Mouse (Mus musculus): ENCODE measurements at regions not wholly inside any gene's neighbourhood (a gene's known extent, or its start where the extent isn't known, plus 50 kb on each side); places are given as distances from the start of the nearest gene placed in this dataset.

GRCm38 (mm10) chr9:52225646-52226045 is 57.3 kb upstream of the Zc3h12c start:
- TF ChIP-seq USF1 (IDR thresholded peaks at IDR 0.05; ENCODE audit: low read depth, low read length) (no peak), POLR2A (IDR thresholded peaks at IDR 0.05; ENCODE audit: control insufficient read depth in 1 of 2, insufficient read depth in 1 of 2, low read depth in 1 of 2, low read length in 2 of 2, poor library complexity in 1 of 2) (no peak), ETS1 (IDR thresholded peaks at IDR 0.05; ENCODE audit: low read depth, low read length) (no peak), POLR2AphosphoS5 (IDR thresholded peaks at IDR 0.05; ENCODE audit: borderline replicate concordance, low read depth, low read length) (no peak), TBP (IDR thresholded peaks at IDR 0.05; ENCODE audit: low read depth, low read length) (no peak), EP300 (IDR thresholded peaks at IDR 0.05; ENCODE audit: low read depth in 1 of 2, low read length in 2 of 2) (no peak), ZKSCAN1 (IDR thresholded peaks at IDR 0.05; ENCODE audit: low read depth, low read length) (no peak), MAX (IDR thresholded peaks at IDR 0.05; ENCODE audit: low read length) (no peak), CTCF (IDR thresholded peaks at IDR 0.05 in 2 of 3, conservative IDR thresholded peaks at IDR 0.05 in 1 of 3; ENCODE audit: control insufficient read depth in 1 of 3, insufficient read depth in 1 of 3, low read depth in 2 of 3, low read length in 3 of 3, poor library complexity in 1 of 3, severe bottlenecking in 1 of 3) (no peak), ZNF384 (IDR thresholded peaks at IDR 0.05; ENCODE audit: low read depth, low read length) (no peak), GATA1 (IDR thresholded peaks at IDR 0.05; ENCODE audit: low read depth, low read length) (no peak)
